Mouse (Mus musculus) NIH3T3 (cell line): ENCODE measurements around the gene Snx29.

Experiments used
- DNase-seq: peaks from one replicate; pipeline ENCODE4 v3.0.0-alpha.2; 2012; ENCODE audit warnings: low read depth

Snx29 gene

GRCm38 (mm10) chr16:11494895-11495294 lies 172.2 kb downstream of the Snx29 start:
- DNase-seq = no peak

- no peak for DNase-seq
These were observed 173.4 kb downstream of the Snx29 start for GRCm38 (mm10) chr16:11495923-11496616.

GRCm38 (mm10) chr16:11496721-11497120 lies 174.0 kb downstream of the Snx29 start:
- no peak for DNase-seq

GRCm38 (mm10) chr16:11500061-11500460 lies 177.4 kb downstream of the Snx29 start:
- DNase-seq = peak; percentile 66

GRCm38 (mm10) chr16:11501138-11501537 lies 178.4 kb downstream of the Snx29 start:
- no peak for DNase-seq

GRCm38 (mm10) chr16:11501611-11502010 lies 178.9 kb downstream of the Snx29 start:
- no peak for DNase-seq

- no peak for DNase-seq
These were observed 182.2 kb downstream of the Snx29 start for GRCm38 (mm10) chr16:11504666-11505491.

- DNase-seq = peak; percentile 98
These were observed 182.9 kb downstream of the Snx29 start for GRCm38 (mm10) chr16:11505492-11506176.

GRCm38 (mm10) chr16:11507188-11507731 lies 184.6 kb downstream of the Snx29 start:
- DNase-seq = no peak

GRCm38 (mm10) chr16:11508341-11508740 lies 185.6 kb downstream of the Snx29 start:
- DNase-seq = no peak

- DNase-seq = peak; percentile 68
These were observed 187.7 kb downstream of the Snx29 start for GRCm38 (mm10) chr16:11510416-11510815.

GRCm38 (mm10) chr16:11510854-11511253 lies 188.1 kb downstream of the Snx29 start:
- DNase-seq = no peak

GRCm38 (mm10) chr16:11511696-11512095 lies 189.0 kb downstream of the Snx29 start:
- peak; percentile 27 for DNase-seq

- no peak for DNase-seq
These were observed 194.0 kb downstream of the Snx29 start for GRCm38 (mm10) chr16:11516681-11517080.

- DNase-seq = no peak
These were observed 194.7 kb downstream of the Snx29 start for GRCm38 (mm10) chr16:11517385-11517784.

GRCm38 (mm10) chr16:11518803-11519498 lies 196.2 kb downstream of the Snx29 start:
- DNase-seq = no peak

- DNase-seq = no peak
These were observed 203.5 kb downstream of the Snx29 start for GRCm38 (mm10) chr16:11526104-11526786.

- DNase-seq = no peak
These were observed 204.3 kb downstream of the Snx29 start for GRCm38 (mm10) chr16:11526996-11527395.

- peak; percentile 19 for DNase-seq
These were observed 207.9 kb downstream of the Snx29 start for GRCm38 (mm10) chr16:11530466-11531194.

- no peak for DNase-seq
These were observed 208.7 kb downstream of the Snx29 start for GRCm38 (mm10) chr16:11531441-11531840.
